Mouse (Mus musculus) frontal cortex, adult 2 months (tissue): ENCODE data around the gene E4f1. TPM values are rescaled to one million over a fixed set of nuclear protein-coding genes. Genes with fewer than 3 reads are reported as not detected.
"Not testable (repeated sequence)": the region's sequence is repeated elsewhere in the genome, so short reads cannot be mapped to it uniquely, and the experiment has no call there.

Source experiments
- DNase-seq, 2 experiments: peaks; one replicate each; pipeline ENCODE4 v3.0.0; 2022; ENCODE audit warnings: low spot score in 1 of 2; ENCODE audit errors: extremely low spot score in 1 of 2
- polyA plus RNA-seq: library from polyadenylated mRNA; depleted of rRNA; stranded (reverse); fragments of >200 nt; gene quantifications from 2 replicates; pipeline ENCODE4 v1.2.3, GENCODE M21; 2012

The E4f1 gene
- polyA plus RNA-seq, 1 experiment = 86.4 TPM

GRCm38 (mm10) chr17:24462932-24463331 is 7.2 kb downstream of the E4f1 start:
- no peak for DNase-seq

GRCm38 (mm10) chr17:24461580-24461979 is 8.5 kb downstream of the E4f1 start:
- peak in 1 of 2 experiments; percentile 33 for DNase-seq

GRCm38 (mm10) chr17:24455523-24456206 is 14.4 kb downstream of the E4f1 start:
- not testable (repeated sequence) for DNase-seq

GRCm38 (mm10) chr17:24454756-24455522 is 15.2 kb downstream of the E4f1 start:
- DNase-seq = peak; percentile 98 to 99

- DNase-seq = no peak
Observed at GRCm38 (mm10) chr17:24454218-24454755, 15.8 kb downstream of the E4f1 start.

GRCm38 (mm10) chr17:24453372-24453771 is 16.7 kb downstream of the E4f1 start:
- no peak for DNase-seq

GRCm38 (mm10) chr17:24451220-24451619 is 18.9 kb downstream of the E4f1 start:
- DNase-seq = no peak

- DNase-seq = no peak
Observed at GRCm38 (mm10) chr17:24449507-24449906, 20.6 kb downstream of the E4f1 start.

GRCm38 (mm10) chr17:24446590-24446989 is 23.5 kb downstream of the E4f1 start:
- no peak for DNase-seq

GRCm38 (mm10) chr17:24443409-24443808 is 26.7 kb downstream of the E4f1 start:
- peak; percentile 46 to 67 for DNase-seq

- no peak for DNase-seq
Observed at GRCm38 (mm10) chr17:24442632-24443155, 27.4 kb downstream of the E4f1 start, which contains the start of gene Dnase1l2. Gene Dnase1l2 (minus strand): TSS chr17:24443105.

GRCm38 (mm10) chr17:24442107-24442506 is 28.0 kb downstream of the E4f1 start:
- no peak for DNase-seq

GRCm38 (mm10) chr17:24441148-24441547 is 29.0 kb downstream of the E4f1 start:
- DNase-seq = no peak

GRCm38 (mm10) chr17:24440377-24440776 is 29.7 kb downstream of the E4f1 start:
- DNase-seq = no peak

GRCm38 (mm10) chr17:24437016-24437415 is 33.1 kb downstream of the E4f1 start:
- peak in 1 of 2 experiments; percentile 66 for DNase-seq

- no peak for DNase-seq
Observed at GRCm38 (mm10) chr17:24429201-24429983, 40.7 kb downstream of the E4f1 start.

- DNase-seq = no peak
Observed at GRCm38 (mm10) chr17:24427170-24427557, 42.9 kb downstream of the E4f1 start.

- peak; percentile 87 to 90 for DNase-seq
Observed at GRCm38 (mm10) chr17:24426471-24427169, 43.5 kb downstream of the E4f1 start, which contains the start of gene Eci1. Gene Eci1 (plus strand): TSS chr17:24426641.

GRCm38 (mm10) chr17:24425905-24426304 is 44.2 kb downstream of the E4f1 start:
- DNase-seq = no peak

- DNase-seq = not testable (repeated sequence)
Observed at GRCm38 (mm10) chr17:24425326-24425725, 44.8 kb downstream of the E4f1 start.
